Mouse (Mus musculus) ES-Bruce4 (cell line): Measurements from ENCODE around the gene Lat2. TPM values are rescaled to one million over a fixed set of nuclear protein-coding genes. Genes with fewer than 3 reads are reported as not detected.

ENCODE experiments used
- H3K27ac ChIP-seq: 2 replicates; pipeline ENCODE4 v1.5.1; 2012; ENCODE audit warnings: low read length, inconsistent platforms; ENCODE audit not compliant: insufficient read depth
- H3K27me3 ChIP-seq: 2 replicates; pipeline ENCODE4 v1.6.1; 2012; ENCODE audit warnings: mild to moderate bottlenecking, low read length, inconsistent platforms; ENCODE audit not compliant: control insufficient read depth, poor library complexity, insufficient read depth, severe bottlenecking
- H3K36me3 ChIP-seq: 2 replicates; pipeline ENCODE4 v1.6.1; 2012; ENCODE audit warnings: inconsistent platforms, mild to moderate bottlenecking, low read length, moderate library complexity; ENCODE audit not compliant: control insufficient read depth, poor library complexity, insufficient read depth, severe bottlenecking
- H3K4me1 ChIP-seq: one replicate; pipeline ENCODE4 v1.8.1; 2011; ENCODE audit warnings: low read length; ENCODE audit not compliant: control insufficient read depth, insufficient read depth
- H3K4me3 ChIP-seq: 2 replicates; pipeline ENCODE4 v1.5.1; 2011; ENCODE audit warnings: low read depth, mild to moderate bottlenecking, low read length
- H3K9ac ChIP-seq: 2 replicates; pipeline ENCODE4 v1.6.1; 2012; ENCODE audit warnings: low read depth, mild to moderate bottlenecking, inconsistent platforms; ENCODE audit not compliant: poor library complexity, severe bottlenecking
- H3K9me3 ChIP-seq: replicated peaks from 2 replicates; pipeline ENCODE4 v1.6.1; 2012; ENCODE audit warnings: mild to moderate bottlenecking, low read length, inconsistent platforms; ENCODE audit not compliant: control insufficient read depth, poor library complexity, insufficient read depth, severe bottlenecking
- CTCF ChIP-seq: IDR thresholded peaks from one replicate; pipeline ENCODE4 v1.8.1; 2011; ENCODE audit warnings: low read depth, low read length
- EP300 ChIP-seq: IDR thresholded peaks from 2 replicates; pipeline ENCODE4 v1.6.1; 2011; ENCODE audit warnings: low read depth, low read length; ENCODE audit not compliant: insufficient read depth
- POLR2A ChIP-seq: IDR thresholded peaks from one replicate; pipeline ENCODE4 v1.8.1; 2011; ENCODE audit warnings: low read length; ENCODE audit not compliant: insufficient read depth
- polyA plus RNA-seq: library from polyadenylated mRNA; stranded (reverse); fragments of >200 nt; gene quantifications from 2 replicates; pipeline ENCODE4 v1.2.4, GENCODE M21; 2011; ENCODE audit warnings: low read depth; ENCODE audit not compliant: missing spikeins, insufficient read depth, insufficient read length

The Lat2 gene
- polyA plus RNA-seq, 1 experiment, result 2.2 TPM

DNA sequence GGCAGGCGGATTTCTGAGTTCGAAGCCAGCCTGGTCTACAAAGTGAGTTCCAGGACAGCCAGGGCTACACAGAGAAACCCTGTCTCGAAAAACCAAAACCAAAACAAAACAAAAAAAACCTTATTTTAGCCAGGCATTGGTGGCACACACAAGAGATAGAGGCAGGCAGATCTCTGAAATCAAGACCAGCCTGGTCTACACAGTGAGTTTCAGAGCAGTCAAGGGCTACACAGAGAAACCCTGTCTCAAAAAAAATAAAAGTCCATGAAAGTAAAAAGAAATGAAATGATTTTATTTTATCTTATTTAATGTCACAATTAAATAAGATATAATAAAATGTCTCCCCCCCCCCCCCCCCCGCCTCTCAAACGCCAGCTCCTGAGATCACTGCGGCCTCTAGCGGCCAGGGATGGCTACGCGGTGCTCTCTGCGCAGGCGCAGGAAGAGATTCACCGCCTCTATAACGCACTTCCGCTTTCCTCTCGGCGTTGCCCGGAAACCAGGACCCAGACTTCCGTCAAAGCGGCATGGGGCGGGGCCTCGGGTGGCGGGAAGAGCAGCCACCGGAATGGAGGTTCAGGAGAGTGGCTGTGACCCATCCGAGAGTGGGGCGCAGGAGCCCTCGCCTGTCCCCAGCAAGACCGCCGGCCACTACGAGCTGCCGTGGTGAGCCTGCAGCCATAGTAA lies 32.5 kb downstream of the Lat2 start:
- TF ChIP-seq POLR2A, result peak; percentile 58
- no peak for TF ChIP-seq EP300
- peak; percentile 57 for TF ChIP-seq CTCF
- Histone ChIP-seq H3K27me3 (no peaks in the 10 kb centered on the region), H3K9me3 (no peaks in the 10 kb centered on the region), H3K4me3 (peak overlapping the region; percentile 86), H3K27ac (no peak overlapping the region), H3K4me1 (no peaks in the 10 kb centered on the region), H3K36me3 (no peaks in the 10 kb centered on the region; the same call in 1 of the 2 replicates), H3K9ac (peak overlapping the region; percentile 59)

DNA sequence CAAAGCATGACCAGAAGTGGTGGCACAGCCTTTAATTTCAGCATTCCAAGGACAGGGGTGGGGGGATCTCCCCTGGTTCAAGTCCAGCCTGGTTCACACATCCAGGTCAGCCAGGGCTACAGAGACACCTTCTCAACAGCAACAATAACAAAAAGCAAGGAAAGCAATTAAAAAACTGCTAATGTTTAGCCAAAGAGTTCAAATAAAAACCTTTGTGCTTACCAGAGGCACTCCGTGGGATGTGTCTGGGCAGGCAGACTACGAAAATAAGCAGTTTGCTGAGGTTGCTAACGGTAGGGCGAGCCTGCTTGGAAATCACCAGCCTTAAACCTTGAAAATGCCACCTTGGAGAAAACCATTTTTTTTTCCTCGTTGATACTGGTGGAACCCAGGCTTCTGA lies 33.7 kb downstream of the Lat2 start, which contains the start of gene Rfc2:
Gene Rfc2 (plus strand): TSS at position 221 of the 400 bp plus-strand sequence.
- TF ChIP-seq EP300 (no peak), POLR2A (no peak), CTCF (no peak)
- H3K27me3 ChIP-seq, result no peaks in the 10 kb centered on the region
- H3K9me3 ChIP-seq, result no peaks in the 10 kb centered on the region
- H3K36me3 ChIP-seq, result no peaks in the 10 kb centered on the region; the same call in 1 of the 2 replicates
- H3K4me1 ChIP-seq, result no peaks in the 10 kb centered on the region
- peak within 1 kb of the TSS; percentile 33; the same call in 1 of the 2 replicates for H3K27ac ChIP-seq
- H3K4me3 ChIP-seq, result no peak within 1 kb of the TSS
- H3K9ac ChIP-seq, result peak within 1 kb of the TSS; percentile 20; the same call in 1 of the 2 replicates

DNA sequence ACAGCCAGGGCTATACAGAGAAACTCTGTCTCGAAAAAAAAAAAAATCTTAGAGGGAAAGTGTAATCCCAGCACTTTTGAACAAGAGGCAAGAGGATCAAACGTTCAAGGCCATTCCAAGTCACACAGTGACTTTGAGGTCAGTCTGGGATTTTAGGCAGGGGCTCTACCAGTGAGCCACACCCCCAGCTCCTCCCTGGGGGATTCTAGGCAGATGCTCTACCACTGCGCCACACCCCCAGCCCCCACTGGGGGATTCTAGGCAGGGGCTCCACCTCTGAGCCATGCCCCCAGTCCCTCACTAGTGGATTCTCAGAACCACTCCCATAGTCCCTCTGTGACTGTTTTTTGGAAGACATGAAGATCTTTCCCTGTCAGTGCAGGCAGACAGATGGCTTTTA lies 35.7 kb downstream of the Lat2 start:
- H3K27me3 ChIP-seq, result no peaks in the 10 kb centered on the region
- no peak for TF ChIP-seq POLR2A
- no peak for TF ChIP-seq CTCF
- TF ChIP-seq EP300, result no peak
- H3K4me1 ChIP-seq, result no peaks in the 10 kb centered on the region
- no peaks in the 10 kb centered on the region for H3K9me3 ChIP-seq
- no peak overlapping the region for H3K27ac ChIP-seq
- H3K36me3 ChIP-seq, result no peaks in the 10 kb centered on the region
- no peak overlapping the region for H3K9ac ChIP-seq
- H3K4me3 ChIP-seq, result no peak overlapping the region

DNA sequence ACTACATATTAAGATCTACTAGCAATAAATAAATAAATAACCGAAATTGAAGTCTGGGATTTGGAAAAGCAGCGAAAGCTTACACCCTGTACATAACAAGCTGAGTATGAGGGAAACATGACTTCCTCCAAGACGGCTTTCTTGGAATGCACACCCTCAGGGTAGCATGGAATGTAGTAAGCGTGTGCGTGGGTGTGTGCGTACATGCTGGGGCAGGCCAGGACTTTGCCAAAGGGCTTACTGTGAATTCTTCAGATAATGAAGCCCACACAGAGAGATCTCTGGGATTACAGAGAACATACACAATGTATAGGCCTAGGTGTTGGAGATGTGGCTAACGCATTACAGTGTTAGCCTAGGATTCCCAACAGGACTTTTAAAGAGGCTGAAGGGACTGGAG lies 37.3 kb downstream of the Lat2 start:
- no peaks in the 10 kb centered on the region for H3K27me3 ChIP-seq
- H3K27ac ChIP-seq, result no peak overlapping the region
- H3K4me1 ChIP-seq, result peaks cover 1% of the 10 kb centered on the region
- TF ChIP-seq POLR2A (no peak), CTCF (no peak), EP300 (no peak)
- no peaks in the 10 kb centered on the region for H3K9me3 ChIP-seq
- H3K4me3 ChIP-seq, result no peak overlapping the region
- H3K36me3 ChIP-seq, result no peaks in the 10 kb centered on the region
- H3K9ac ChIP-seq, result no peak overlapping the region

DNA sequence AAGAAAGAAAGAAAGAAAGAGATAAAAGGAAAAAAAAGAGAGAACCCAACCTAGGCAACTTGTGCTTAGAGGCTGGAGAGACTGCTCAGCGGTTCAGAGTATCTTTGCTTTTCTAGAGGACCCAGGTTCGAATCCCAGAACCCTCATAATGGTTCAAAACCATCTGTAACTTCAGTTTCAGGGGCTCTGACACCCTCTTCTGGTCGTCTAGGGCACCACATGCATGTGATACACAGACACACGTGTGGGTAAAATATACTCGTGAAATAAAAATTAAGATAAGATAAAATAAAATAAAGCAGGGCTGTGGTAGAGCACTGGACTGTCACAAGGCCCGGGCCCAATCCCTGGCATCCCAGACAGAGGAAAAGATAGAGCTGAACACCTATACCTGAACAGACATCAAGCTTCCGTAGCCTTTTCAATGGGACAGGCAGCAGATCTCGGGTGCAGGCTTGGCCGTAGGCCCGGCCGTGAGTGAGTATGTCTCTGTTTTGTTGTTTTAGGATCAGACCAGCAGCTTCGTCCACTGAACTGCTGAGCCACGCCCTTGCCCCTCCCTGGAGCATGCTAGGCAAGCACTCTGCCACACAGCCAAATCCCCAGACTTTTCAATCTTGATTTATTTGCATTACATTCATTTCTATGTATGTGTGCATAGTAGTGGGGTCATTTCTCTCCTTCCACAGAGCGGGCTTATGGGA lies 38.2 kb downstream of the Lat2 start:
- H3K9me3 ChIP-seq, result no peaks in the 10 kb centered on the region
- H3K27me3 ChIP-seq, result no peaks in the 10 kb centered on the region

DNA sequence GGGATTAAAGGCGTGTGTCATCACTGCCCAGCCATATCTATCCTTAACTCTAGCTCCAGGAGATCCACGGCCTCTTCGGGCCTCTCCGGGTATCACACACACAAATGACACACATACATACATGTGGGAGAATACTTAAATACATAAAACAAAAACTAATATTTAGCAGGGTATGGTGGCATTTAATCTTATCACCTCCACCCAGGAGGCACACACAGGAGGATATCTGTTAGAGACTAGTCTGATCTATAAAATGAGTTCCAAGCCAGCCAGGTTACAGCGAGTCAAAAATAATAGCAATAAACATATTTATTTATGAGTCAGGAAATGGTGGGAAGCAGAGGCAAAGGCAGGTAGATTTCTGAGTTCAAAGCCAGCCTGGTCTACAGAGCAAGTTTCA lies 39.0 kb downstream of the Lat2 start:
- no peak overlapping the region for H3K27ac ChIP-seq
- no peak overlapping the region for H3K4me3 ChIP-seq
- H3K9ac ChIP-seq, result no peak overlapping the region
- no peaks in the 10 kb centered on the region for H3K27me3 ChIP-seq
- H3K9me3 ChIP-seq, result no peaks in the 10 kb centered on the region
- peaks cover 3% of the 10 kb centered on the region for H3K4me1 ChIP-seq
- no peaks in the 10 kb centered on the region for H3K36me3 ChIP-seq
- no peak for TF ChIP-seq CTCF
- no peak for TF ChIP-seq POLR2A
- no peak for TF ChIP-seq EP300

More for the DNA sequence above, 38.2 kb downstream of the Lat2 start:
- H3K4me3 ChIP-seq, result no peak overlapping the region
- no peak overlapping the region for H3K9ac ChIP-seq
- peaks cover 3% of the 10 kb centered on the region for H3K4me1 ChIP-seq
- TF ChIP-seq CTCF (no peak), EP300 (no peak), POLR2A (no peak)
- no peaks in the 10 kb centered on the region for H3K36me3 ChIP-seq
- no peak overlapping the region for H3K27ac ChIP-seq
